Mouse (Mus musculus) heart, postnatal 0 days (tissue): ENCODE results near the gene Dytn.

Experiments used
- CTCF ChIP-seq: IDR thresholded peaks from 2 replicates; pipeline ENCODE4 v1.5.1; 2016; ENCODE audit warnings: antibody characterized with exemption, control low read depth, low read depth
- EP300 ChIP-seq: IDR thresholded peaks from 2 replicates; pipeline ENCODE4 v1.6.1; 2016; ENCODE audit warnings: antibody characterized with exemption, low read depth

DNA sequence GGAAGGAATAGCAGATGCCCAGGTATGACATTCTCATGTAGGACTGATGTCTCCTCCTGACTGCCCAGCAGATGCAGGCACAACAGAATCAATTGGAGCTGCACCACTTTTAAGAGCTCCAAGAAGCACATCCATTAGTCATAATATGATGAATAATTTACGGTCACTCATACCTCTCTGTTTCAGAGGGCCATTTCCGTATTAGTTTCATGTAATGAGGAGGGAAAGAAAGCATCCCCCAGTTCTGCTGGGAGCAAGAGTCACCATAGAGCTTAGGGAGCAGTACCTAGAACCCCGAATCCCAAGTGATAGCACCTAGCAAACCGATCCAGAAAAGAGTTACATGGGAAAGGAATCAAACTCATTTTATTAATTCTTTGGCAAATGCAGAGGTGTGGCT, at the start of gene Dytn:
- TF ChIP-seq CTCF (no peak), EP300 (no peak)
